Mouse (Mus musculus): Measurements from ENCODE around the gene Dtl.

DNA sequence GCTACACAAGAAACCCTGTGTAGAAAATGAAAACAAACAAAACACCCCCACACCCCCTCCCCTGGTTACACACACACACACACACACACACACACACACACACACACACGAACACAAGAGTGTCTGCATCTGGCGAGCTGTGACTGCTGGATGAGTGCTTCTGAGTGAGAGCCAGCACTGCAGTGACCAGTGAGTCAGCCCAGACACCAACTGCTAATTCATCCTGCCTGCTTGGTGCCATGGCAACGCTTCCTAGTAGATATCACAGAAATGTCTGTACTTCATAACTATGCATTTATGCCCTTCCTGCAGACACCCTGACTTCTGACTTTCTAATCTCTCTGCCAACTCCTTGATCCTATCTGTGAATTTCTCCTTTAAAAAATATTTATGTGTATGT is 48.3 kb downstream of the Dtl start:
- TF ChIP-seq CTCF (IDR thresholded peaks at IDR 0.05) (no peak), EP300 (IDR thresholded peaks at IDR 0.05) (no peak)

Data from lung, postnatal 0 days (tissue).